Mouse (Mus musculus): ENCODE data around the gene Arhgef1. TPM values are rescaled to one million over a fixed set of nuclear protein-coding genes. Genes with fewer than 3 reads are reported as not detected.
"Not testable (repeated sequence)": the region's sequence is repeated elsewhere in the genome, so short reads cannot be mapped to it uniquely, and the experiment has no call there.

The Arhgef1 gene
- polyA plus RNA-seq, 3 experiments from 2014 or later = 112 to 198 (median 176) TPM

GRCm38 (mm10) chr7:24890281-24891216 is 12.2 kb upstream of the Arhgef1 start:
- peak; percentile 78 for ATAC-seq

DNA sequence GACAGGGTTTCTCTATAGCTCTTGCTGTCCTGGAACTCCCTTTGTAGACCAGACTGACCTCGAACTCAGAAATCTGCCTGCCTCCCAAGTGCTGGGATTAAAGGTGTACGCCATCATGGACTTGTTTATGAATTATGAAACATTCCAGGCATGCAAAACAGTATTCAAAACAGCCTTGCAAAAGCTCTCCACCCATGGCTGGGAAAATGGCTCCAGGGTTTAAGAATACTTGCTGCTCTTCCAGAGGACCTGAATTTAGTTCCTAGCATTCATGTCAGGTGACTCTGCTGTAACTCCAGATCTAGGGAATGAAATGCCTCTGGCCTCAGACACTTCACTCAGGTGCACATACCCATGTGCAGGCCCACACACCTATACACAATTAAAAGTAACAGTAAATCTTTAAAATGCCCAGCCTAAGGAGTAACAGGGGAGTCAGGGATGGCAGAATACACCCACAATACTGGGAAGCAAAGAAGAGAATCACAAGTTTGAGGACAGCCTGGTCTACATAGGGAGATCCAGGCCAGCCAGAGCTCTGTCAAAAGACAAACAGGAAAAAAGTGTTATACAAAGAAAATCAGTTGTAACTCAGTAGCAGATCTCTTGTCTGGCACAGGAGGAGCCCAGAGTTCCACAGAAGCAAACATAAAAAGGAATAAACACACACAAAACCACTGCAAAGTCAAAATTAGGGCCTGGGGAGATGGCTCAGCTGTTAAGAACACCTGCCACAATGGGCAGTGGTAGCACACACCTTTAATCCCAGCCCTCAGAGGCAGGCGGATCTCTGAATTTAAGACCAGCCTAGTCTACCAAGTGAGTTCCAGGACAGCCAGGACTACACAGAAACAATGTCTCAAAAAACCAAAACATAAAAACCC is 11.2 kb upstream of the Arhgef1 start:
- ATAC-seq = no peak

GRCm38 (mm10) chr7:24892125-24892583 is 10.6 kb upstream of the Arhgef1 start:
- peak; percentile 57 for ATAC-seq

- not testable (repeated sequence) for ATAC-seq
Observed at GRCm38 (mm10) chr7:24895749-24896148, 7.0 kb upstream of the Arhgef1 start.

DNA sequence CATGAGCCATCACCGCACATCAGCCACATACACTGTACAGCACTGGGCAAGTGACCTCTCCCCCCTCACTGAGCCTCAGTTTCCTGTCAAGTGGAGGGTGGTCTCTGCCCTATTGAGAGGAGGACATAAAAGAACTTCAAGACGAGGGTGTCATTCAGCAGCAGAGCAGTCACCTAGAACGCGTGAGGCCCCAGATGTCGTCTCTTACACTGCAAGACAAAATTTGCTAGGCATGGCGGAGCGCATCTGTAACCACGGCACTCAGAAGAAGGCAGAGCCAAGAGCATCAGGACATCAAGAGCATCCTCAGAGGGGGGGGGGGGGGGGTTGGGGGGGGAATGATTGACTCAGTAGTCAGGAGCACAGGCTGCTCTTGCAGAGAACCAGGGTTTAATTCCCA is 6.4 kb upstream of the Arhgef1 start:
- ATAC-seq = no peak

GRCm38 (mm10) chr7:24897224-24897623 is 5.5 kb upstream of the Arhgef1 start, which contains the start of gene Cd79a:
Cd79a (plus strand) TSS chr7:24897381.
- ATAC-seq = no peak

DNA sequence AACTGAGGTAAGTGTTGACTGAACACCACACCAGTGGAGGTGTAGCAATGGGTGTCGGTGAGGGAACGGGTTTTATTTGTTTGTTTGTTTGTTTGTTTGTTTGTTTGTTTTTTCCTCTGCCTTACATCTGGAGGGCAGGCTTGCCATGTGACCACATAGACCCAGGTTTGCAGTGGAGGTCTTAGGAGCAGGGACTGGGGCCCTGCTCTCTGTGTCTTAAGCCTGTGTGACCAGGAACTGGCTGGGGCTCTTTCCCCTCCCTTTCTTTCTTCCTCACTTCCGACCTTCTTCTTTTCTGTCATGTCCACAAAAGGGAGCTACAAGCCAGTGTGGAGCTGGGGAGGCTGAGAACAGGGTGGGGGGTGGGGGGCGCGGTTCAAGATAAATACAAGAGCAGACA is 4.8 kb upstream of the Arhgef1 start:
- no peak for ATAC-seq

DNA sequence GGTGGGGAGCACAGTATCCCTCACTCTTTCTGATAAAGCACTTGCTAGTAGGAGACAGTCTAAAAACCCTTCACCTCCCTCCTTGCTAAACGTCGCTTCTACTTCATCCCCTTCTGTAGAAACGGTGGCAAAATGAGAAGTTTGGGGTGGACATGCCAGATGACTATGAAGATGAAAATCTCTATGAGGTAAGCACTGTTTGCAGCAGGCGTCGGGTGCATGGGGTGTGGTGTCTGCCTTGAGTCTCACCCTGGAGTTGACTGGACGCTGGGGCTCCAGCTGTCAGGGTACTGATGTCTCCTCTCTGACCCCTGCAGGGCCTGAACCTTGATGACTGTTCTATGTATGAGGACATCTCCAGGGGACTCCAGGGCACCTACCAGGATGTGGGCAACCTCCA is 1.6 kb upstream of the Arhgef1 start:
- no peak for ATAC-seq

- ATAC-seq = peak; percentile 45
Observed at GRCm38 (mm10) chr7:24901842-24902241, 870 bp upstream of the Arhgef1 start.

DNA sequence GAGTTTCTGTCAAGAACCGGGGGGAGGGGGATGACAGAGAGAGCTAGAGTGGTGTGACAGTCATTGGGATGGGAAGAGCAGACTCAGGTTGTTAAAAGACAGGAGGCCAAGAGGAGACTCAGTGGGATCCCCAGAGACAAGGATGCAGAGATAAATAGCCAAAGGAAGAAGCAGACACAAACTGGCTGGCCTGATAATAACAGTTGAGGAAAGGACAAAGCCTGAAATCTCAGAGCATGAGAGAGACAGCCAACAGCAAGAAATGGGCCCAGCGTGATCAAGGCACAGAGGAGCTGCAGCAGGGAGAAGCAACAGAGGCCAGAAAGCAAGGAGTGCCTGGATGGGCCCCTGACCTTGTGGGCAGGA is 465 bp upstream of the Arhgef1 start:
- no peak for ATAC-seq

GRCm38 (mm10) chr7:24903444-24903825 is 723 bp downstream of the Arhgef1 start:
- no peak for ATAC-seq

DNA sequence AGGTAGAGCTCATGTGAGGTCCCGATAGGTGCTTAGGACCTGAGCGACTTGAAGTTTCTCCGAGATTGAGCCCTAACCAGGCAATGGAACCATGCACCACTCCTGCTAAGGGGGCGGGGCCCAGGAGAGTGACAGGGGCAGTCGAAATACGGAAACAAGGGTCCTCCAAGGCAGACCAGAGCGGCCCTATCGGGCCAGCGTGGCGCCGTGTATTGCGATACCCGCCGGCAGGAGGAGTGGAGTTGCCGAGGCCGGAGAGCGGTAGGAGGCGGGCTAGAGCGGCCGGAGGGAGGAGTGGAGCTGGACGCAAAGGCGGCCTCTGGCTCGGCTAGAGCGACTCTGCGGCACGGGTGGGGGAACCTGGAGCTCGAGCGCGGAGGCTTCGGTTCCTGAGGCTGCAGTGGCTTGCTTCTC is 1.4 kb downstream of the Arhgef1 start:
- ATAC-seq = peak; percentile 75

GRCm38 (mm10) chr7:24904936-24905335 is 2.2 kb downstream of the Arhgef1 start:
- ATAC-seq = no peak

DNA sequence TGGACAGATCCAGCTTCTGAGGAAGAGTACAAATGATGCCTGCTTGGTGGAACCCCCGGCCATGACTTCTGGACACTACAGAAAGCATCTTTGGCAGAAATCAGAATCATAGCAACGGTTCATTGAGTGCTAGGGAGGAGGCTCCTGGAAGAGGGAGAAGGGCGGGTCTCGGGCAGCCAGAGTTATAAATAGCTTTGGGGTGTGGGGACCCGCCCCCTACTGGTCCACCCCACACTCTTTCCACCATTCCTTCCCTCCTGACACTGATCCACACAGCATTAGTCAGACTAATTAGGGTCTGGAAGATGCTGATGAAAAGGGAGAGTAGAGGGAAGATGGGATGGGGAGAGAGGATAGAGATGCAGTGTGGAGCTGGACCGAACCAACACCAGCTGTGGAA is 3.8 kb downstream of the Arhgef1 start:
- ATAC-seq = no peak

- ATAC-seq = peak; percentile 77
Observed at GRCm38 (mm10) chr7:24907211-24907748, 4.6 kb downstream of the Arhgef1 start.

- ATAC-seq = no peak
Observed at GRCm38 (mm10) chr7:24912480-24912879, 9.8 kb downstream of the Arhgef1 start.

- no peak for ATAC-seq
Observed at GRCm38 (mm10) chr7:24918763-24919323, 16.1 kb downstream of the Arhgef1 start.

- no peak for ATAC-seq
Observed at GRCm38 (mm10) chr7:24919728-24920127, 17.0 kb downstream of the Arhgef1 start.

DNA sequence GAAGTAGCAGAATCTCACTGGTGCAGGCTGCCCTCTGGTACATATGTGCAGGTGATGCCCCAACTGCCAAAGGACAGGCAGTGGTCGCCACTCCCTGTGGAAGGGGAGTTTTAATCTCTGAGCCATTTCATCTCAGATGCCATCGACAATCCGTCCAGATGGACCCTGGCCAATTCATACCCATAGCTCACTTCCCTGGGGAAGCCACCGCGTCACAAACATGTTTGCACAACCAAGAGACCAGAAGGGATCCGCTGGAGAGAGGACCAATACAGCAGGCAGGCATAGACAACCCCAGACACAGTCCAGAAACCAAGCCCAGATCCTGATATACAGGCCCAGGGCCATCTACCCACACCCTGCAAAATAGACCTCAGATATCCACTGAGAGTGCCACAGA is 27.8 kb downstream of the Arhgef1 start:
- ATAC-seq = no peak

DNA sequence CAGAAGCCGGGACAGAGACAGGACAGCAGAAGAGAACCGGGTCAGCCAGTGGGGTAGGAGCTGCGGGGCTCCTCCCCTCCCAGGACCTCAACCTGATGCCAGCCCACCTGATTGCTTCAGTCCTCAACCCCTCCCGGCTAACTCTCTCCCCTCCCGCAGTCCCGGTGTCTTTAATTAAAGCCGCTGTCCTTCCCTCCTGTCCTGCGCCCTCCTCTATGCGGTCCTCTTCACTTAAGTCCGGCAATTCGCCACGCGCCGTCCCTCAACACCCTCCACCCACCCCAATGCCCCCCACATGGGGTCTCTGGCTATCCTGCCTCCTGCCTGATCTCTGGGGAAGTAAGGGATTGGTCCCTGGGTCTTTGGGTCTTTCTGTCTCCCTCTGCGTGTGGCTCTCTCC is 28.9 kb downstream of the Arhgef1 start:
- no peak for ATAC-seq

DNA sequence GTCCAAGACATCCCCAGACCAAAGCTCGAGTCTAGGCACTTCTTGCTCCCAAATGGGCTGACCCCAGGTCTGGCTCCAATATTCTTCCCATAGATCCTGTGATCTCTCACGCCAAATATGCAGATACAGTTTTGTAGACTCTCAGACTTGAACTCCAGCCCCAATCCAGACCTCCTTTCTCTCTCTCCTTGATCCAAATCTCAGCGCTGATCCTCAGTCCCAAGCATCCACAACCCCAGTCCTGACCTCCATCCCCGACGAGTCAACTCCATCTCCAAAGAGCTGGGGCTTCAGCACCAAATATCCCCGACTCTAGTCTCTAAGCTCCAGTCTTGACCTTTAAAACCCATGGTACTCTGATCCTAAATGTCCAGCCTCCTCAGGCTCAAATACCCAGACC is 40.9 kb downstream of the Arhgef1 start:
- ATAC-seq = no peak

DNA sequence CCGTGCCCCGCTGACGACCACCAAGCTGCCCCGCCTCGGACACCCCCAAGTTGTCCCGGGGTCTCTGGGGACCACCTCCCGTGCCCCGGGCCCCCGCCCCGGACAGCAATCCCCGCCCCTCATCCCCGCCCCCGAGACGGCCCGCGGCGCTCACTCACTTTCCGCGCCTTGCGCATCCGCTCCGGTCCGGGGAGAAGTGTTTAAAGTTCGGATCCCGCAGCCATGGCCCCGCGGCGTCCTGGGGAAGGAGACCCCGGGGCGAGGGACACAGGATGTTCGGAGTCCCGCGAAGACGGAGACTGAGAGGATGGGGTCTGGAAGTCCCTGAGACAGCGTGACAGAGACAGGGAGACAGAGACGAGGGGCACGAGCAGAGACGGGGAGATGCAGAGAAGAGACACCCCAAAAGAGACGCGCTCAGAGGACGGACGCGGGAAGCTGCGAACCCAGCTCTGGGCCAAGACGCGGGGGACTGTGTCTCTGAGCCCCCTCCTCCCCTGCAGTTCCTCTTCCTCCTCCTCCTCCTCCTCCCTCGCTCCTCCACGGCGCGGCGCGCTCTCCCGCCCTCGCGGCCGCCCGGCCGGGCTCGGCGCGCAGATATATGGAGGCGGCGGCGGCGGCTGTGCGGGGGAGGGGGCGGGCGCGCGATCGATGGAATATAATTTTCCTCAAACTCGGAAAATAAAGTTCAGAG is 41.7 kb downstream of the Arhgef1 start, which contains the start of gene Gm4881:
Gm4881 (minus strand) TSS at position 238 of the 694 bp plus-strand sequence.
- peak; percentile 58 for ATAC-seq
